Mouse (Mus musculus): Measurements from ENCODE around the gene Tex10.

DNA sequence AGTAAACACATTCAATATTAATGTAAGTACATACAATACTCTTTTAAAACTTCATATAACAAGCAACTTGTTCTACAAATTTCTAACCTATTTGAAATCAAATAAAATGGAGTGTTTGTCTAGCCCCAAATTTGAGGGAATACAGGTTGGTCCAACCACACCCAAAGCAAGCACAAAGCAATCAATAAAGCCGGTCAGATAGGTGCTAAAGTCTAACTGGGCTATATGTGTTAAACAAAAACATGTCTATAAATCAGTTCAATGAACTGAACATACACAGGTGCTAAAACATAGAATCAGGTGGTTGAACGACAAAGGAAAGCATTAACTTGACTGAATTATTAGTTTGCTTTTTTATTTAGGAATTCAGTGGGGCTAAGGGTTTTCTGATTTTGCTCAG lies 45.2 kb downstream of the Tex10 start:
- TF ChIP-seq POLR2A (IDR thresholded peaks at IDR 0.05; ENCODE audit: insufficient read depth, low read length): no peak
- TF ChIP-seq CTCF (IDR thresholded peaks at IDR 0.05; ENCODE audit: low read depth, low read length): no peak
